Mouse (Mus musculus) cerebellum, adult 11-12 months (tissue): ENCODE data around the gene Chd9.

ENCODE experiments used
- DNase-seq: peaks from one replicate; pipeline ENCODE4 v3.0.0; 2022

Chd9 gene

GRCm38 (mm10) chr8:90839725-90840714 lies 11.9 kb downstream of the Chd9 start:
- DNase-seq: no peak

DNA sequence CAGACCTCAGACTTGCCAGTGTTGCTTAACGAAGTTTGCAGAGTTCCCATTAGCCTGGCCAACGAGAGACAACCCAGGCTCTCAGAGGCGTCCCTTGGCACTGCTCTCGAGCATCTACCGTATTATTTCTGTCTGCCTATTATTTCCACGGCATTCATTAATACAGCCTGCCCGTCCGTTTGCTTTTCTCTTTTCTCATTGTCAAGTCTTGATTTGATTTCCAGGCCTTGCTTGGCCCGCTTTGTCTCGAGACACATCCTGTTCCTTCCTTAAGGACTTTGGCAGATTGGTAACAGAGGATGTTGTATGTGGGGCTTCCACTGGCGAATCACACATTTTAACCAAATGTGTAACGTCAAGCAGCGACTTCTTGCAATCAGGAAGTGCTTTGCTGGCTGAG lies 13.2 kb downstream of the Chd9 start:
- DNase-seq: no peak

- no peak for DNase-seq
Observed at GRCm38 (mm10) chr8:90843127-90843526, 15.0 kb downstream of the Chd9 start.

- DNase-seq: peak; percentile 59
Observed at GRCm38 (mm10) chr8:90844179-90844967, 16.2 kb downstream of the Chd9 start.

- no peak for DNase-seq
Observed at GRCm38 (mm10) chr8:90847980-90848379, 19.8 kb downstream of the Chd9 start.

GRCm38 (mm10) chr8:90849462-90850050 lies 21.4 kb downstream of the Chd9 start:
- DNase-seq: no peak

- no peak for DNase-seq
Observed at GRCm38 (mm10) chr8:90851544-90851943, 23.4 kb downstream of the Chd9 start.

DNA sequence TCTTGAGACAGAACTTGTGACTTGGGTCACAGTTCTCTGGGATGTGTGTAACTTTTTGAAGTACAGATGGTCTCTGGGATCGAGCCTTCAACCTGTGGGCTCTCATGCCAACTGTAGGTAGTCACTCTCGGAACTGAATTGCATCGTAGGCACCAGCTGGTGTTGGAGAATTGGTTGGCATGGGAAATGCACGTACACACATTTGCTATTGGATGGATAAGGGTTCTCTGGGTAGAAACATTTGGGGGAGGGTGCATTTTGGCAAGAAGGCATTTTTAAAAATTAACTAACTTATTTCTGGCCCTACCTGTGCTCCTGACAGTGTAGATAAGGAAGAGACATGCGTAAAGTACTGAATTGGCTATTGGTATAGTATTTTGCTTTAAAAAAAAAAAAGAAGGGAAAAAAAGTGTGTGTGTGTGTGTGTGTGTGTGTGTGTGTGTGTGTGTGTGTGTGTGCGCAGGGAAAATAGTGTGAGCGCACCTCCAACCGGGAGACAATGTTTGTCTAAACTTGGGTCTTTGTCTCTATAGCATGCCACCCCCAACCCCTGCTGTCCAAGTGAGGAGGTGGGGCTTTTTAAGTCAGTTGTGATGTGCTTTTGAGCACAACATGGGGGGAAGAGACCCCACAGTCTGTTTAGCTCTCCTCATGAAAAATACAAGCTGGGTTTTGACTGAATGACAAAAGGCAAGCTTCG lies 26.0 kb downstream of the Chd9 start:
- DNase-seq: no peak

- DNase-seq: no peak
Observed at GRCm38 (mm10) chr8:90854671-90855161, 26.6 kb downstream of the Chd9 start.

- DNase-seq: no peak
Observed at GRCm38 (mm10) chr8:90856171-90856570, 28.0 kb downstream of the Chd9 start.

GRCm38 (mm10) chr8:90856952-90857351 lies 28.8 kb downstream of the Chd9 start:
- DNase-seq: no peak

DNA sequence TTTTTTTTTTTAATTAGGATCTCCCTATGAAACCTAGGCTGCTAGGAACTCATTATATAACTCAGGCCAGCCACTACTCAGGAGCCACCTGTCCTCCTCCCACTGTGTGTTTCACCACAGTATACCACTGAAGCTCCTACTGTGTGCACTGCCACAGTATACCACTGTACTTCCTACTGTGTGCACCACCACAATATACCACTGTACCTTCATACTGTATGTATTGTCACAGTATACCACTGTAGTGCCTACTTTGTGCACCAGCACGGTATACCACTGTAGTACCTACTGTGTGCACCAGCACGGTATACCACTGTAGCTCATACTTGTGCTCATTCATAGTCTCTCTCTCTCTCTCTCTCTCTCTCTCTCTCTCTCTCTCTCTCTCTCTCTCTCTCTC lies 29.9 kb downstream of the Chd9 start:
- no peak for DNase-seq

GRCm38 (mm10) chr8:90861266-90861944 lies 33.3 kb downstream of the Chd9 start:
- peak; percentile 74 for DNase-seq

DNA sequence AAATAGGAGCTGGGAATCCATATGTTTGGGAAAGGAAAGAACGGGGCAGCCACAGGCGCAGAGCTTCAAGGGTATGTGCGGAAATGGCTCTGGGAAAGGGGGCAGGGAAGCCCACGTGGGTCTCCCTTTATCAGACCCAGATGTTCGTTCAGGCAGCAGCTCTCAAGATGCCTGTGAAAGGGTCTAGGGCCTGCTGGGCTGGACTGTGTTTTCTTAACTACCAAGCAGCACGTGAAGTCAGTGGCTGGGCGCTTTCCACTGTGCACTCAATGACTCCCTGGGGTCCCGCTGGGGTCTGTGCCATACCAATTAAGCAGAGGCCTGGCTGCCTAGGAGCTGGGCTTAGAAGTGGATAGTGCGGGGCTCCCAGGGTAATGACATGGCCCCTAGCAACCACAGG lies 33.9 kb downstream of the Chd9 start:
- peak; percentile 34 for DNase-seq

DNA sequence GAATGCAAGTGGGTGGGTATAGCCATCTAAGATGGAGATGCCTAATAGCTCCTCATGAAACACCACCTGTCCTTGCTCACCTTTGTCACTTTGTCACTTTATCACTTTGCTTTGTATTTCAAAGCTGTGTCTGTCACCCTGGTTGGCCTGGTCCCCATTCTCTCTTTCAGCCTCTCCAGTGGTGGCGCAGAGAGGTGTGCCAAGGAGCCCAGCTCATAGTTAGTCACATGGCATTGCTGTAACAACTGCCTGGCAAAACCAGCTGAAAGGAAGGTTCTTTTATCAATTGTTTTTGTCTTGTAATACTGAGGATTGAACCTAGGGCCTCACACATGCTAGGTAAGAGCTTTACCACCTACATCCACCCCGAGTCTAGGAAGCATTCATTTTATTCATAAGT lies 38.9 kb downstream of the Chd9 start:
- no peak for DNase-seq

DNA sequence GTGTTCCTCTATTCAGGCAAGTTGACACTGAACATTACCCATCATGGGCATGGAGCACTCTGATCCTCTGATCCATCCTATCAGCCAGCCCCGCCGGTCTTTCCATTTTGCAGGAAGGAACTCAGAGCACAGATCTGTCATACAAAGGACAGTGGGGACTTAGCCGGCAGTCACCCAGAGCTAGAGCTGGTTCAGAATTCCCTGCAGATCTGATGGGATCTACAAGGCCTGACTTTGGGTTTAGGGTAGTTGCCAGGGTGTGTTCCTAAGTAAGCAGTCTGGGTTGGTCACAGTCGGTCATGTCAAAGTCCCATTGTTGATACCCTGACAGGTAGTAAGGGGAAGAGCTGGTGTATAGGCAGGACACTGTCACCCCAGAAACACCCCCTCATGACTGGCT lies 39.8 kb downstream of the Chd9 start:
- no peak for DNase-seq

- no peak for DNase-seq
Observed at GRCm38 (mm10) chr8:90868334-90868733, 40.2 kb downstream of the Chd9 start.

DNA sequence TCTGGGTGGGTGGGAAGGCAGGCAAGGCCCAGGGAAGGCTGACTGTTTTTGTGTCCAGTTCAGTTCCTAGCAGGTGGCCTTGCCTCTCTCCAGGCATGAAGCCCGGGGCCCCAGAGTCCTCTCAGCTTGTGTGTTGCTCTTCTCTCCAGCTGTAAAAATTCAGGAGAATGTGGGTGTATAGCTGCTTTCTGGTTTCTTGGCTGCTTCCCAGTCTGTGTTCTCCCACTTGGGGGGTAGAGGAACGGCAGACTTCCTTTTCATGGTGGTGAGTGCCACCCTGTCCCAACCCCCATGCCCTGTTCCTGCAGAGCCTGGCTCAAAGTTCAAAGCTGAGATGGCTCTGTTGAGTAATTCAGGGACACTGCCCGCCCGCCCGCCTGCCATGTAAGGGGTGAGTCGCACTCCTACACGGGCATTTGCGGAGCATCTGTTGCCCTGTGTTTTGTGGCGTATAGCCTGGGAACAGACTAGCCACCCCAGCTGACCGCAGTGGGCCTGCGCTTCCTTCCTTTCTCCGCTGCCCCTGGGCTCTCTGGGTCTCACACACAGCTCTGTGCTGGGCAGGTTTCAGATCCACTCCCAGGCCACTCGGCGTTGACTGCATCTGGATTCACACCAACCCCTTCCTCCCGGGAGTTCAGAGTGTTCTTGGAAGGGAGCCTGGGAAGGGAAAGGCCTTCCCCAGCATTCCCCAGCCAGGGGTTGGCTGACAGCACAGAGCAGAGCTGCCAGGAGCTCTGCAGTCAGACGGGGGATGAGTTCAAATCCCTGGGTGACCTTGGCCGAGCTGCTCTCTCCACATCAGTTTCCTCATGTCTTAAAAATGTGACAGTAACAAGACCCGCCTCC lies 41.1 kb downstream of the Chd9 start:
- peak; percentile 60 for DNase-seq

DNA sequence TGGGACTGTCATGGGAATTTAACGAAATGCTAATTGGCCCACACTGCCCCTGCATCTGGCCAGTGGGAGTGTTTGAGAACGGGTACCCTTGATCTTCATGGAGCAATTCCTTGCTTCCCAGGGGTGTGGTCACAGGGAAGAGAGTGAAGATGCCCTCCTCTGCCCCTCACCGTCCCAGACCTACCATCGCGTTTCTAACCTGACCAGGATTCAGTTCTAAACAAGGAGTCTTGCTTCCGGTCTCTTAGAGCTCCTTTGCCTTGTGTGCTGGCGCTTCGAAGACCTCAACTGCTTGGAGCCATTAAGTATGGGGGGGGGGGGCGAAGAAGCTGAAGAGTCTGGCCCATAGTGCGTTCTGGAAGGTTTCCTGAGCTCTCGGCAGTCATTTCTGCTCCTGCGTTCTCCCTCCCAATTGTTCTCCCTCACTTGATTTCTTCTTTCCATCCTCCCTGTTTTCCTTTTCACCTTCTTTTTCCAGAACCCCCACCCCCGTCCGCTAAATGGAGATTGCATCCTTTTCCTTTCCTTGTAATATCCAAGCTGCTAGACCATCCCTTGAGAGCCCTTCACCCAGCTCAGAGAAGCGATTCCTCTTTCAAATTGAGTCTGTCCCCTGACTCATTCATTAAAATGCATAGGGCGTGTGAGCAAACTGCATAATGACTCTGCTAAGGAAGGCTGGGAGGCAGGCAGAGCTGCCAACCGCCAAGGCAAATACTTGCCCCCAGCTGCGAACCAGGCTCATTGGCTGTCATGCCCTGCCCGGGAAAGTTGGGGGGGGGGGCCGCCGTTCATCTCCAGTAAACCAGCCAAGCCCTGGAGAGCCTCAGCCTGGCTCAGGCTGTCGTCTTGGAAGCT lies 42.0 kb downstream of the Chd9 start:
- peak; percentile 42 for DNase-seq
